Mouse (Mus musculus) fat pad, adult 2 months (tissue): ENCODE results near the gene Proca1.

Source experiments
- DNase-seq: peaks from one replicate; pipeline ENCODE4 v3.0.0-alpha.2; 2011; ENCODE audit warnings: low read depth, low spot score; ENCODE audit errors: extremely low read depth

Gene Proca1

DNA sequence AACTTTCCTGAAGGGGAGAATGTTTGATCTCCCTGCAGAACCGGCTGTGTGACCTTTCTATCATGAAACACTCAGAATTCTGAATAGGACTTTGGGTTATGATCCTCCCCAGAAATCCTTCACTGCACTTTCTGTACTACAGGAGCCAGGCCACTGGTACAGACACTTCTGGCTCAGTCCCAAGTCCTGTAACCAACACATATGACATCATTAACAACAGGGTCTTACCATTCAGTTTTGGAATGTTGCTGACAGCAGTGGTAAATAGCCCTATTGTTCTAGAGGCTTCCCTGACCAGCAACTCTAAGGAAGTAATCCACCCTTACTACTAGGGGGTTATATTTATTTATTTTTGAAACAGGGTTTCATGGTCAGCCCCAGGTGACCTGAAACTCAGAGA lies at the start of gene Proca1:
Gene Proca1, plus strand, starts transcription at position 280 of the 400 bp plus-strand sequence.
- DNase-seq = no peak

- no peak for DNase-seq
These were observed 49.7 kb upstream of the Proca1 start for GRCm38 (mm10) chr11:78143520-78143919.

GRCm38 (mm10) chr11:78146168-78146567 lies 47.0 kb upstream of the Proca1 start:
- no peak for DNase-seq

- no peak for DNase-seq
These were observed 46.3 kb upstream of the Proca1 start for GRCm38 (mm10) chr11:78146707-78147543.

DNA sequence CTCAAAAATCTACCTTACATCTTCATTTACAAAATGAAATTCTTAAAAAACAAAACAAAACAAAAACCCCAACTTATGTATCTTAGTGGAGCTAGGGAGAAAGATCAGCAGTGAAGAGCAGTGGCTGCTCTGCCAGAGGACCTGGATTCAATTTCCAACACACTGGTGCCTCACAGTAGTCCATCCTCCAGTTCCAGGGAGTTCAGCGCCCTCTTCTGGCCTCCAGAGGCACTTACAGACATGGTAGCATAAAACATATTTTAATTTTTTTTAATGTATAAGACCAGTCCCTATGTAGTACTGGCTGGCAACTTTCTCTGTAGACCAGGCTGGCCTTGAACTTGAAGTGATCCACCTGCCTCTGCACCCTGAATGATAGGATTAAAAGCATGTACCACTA lies 42.0 kb upstream of the Proca1 start:
- DNase-seq = no peak

DNA sequence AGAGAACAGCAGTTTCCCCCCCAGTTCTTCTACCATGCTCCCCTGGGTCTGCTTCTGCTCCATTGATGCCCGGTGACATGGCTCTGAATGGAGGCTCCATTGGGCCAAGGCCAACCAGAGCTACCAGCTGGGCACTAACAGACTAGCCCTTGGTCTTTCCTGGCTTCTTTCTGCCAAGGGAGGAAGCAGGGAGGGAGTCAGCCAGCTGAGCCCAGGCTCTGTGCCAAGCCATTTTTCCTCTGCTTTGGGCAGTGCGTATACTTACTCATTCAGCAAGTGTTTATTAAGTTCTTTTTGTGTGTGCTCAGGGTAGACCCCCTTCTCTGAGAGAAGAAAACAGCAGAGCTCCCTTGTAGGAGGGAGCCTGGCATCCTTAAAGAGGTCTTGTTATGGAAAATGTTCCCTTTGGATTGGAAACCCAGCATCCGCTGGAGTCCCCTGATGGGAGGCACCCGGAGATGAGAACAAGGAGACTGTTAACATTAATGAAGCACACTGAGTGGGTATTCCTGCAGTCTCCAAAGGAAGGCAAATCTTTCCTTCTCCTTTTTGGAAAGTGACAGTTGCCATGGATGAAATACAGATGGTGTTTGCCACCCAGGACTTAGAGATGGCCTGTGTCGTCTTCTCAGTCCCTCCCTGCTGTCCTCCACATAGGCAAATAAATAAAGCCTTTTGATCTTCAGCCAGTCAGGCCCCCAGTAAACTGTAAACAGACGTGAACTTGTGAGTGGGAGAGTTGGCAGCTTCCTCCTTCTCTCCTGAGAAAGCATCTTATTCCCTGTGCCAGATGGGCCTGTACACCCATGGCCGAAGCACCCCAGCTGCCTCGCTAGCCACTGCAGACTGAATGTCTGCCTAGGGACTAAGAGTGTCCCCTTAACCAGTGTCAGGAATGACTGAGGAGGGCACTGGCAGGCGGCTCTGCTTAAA lies 40.6 kb upstream of the Proca1 start:
- no peak for DNase-seq

GRCm38 (mm10) chr11:78153778-78154177 lies 39.4 kb upstream of the Proca1 start:
- no peak for DNase-seq

GRCm38 (mm10) chr11:78155674-78156073 lies 37.5 kb upstream of the Proca1 start:
- DNase-seq = no peak

DNA sequence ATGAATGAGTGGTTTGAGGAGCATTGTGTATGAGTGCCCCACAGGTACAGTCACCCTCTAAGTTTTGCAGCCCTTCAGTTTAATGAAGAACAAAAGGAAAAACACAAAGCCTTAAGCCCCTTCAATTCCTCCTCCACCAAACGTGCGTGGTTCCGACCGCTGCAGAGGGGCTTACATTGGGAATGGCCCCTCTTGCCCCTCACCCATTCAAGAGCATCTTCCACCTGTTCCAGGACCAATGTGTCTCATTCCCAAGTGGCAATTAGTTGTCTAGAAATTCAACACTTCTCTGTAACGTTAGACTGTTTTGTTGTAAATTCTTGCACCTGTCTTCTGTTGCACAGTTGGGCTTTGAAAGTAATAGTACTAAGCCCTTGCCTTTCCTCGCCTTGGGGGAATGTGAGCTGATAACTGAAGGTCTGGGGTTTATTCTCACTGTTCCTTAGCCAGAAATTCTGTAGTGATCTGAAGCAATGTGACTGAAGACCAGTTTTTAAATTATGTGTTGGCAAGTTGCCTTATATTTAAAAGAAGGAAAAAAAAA lies 37.0 kb upstream of the Proca1 start:
- no peak for DNase-seq

DNA sequence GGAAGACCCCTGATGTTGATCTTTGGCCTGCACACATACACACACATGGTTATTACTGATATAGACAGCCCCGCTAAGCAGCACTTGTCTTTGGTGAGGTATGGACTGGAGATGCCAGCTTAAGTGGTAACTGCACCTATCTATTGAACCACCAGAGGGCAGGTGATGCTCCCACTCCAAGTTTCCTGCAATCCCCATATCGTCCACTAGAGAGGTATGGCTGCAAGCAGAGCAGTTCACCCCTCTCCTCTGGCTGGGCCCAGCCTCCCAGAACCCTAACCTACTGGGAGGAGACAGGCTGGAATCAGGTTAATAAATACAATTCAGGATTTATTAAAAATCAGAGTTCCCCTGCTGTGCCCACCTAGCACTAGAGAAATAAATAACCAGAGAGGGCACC lies 34.1 kb upstream of the Proca1 start:
- no peak for DNase-seq

DNA sequence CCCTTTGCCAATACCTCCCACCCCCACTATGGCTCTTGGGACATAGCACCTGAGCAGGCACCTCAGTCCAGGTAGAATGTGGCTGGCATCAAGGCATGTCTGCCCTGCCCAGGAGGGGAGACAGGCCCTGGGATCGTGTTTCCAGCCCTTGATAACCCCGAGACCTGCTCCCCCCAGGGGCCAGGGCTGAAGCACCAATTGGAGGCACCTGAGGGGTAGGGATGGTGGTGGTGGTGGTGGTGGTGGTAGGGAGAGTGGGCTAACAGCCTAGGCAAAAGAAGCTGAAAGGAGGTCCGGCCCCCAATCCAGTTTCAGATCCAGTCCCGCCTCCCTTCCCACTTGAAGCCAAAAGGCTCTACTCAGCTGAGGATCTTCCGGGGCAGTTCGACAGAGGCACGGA lies 33.6 kb upstream of the Proca1 start:
- no peak for DNase-seq

- no peak for DNase-seq
These were observed 33.0 kb upstream of the Proca1 start for GRCm38 (mm10) chr11:78160171-78160570.

DNA sequence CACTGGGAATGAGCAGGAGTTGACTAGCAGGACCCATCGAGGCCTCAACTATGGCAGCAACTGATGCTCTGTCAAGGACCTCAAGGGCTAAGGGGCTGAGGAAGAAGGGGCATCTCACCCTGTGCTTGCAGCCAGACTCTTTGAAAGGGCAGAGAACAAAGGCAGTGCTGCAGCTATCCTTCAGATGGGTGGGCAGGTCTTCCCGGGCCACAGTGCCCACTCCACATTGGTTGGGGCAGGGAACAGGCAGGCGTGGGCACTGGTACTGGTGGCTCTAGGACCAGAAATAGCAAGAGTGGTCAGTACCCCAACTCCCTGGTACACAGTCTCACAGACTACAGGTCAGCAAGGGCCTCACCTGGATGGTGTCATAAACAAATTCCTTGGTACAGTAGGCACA lies 32.5 kb upstream of the Proca1 start:
- no peak for DNase-seq

GRCm38 (mm10) chr11:78161169-78161568 lies 32.0 kb upstream of the Proca1 start:
- DNase-seq = no peak

- no peak for DNase-seq
These were observed 31.2 kb upstream of the Proca1 start for GRCm38 (mm10) chr11:78161968-78162367.

GRCm38 (mm10) chr11:78162504-78162903 lies 30.7 kb upstream of the Proca1 start:
- no peak for DNase-seq

GRCm38 (mm10) chr11:78163045-78163444 lies 30.1 kb upstream of the Proca1 start:
- DNase-seq = no peak

DNA sequence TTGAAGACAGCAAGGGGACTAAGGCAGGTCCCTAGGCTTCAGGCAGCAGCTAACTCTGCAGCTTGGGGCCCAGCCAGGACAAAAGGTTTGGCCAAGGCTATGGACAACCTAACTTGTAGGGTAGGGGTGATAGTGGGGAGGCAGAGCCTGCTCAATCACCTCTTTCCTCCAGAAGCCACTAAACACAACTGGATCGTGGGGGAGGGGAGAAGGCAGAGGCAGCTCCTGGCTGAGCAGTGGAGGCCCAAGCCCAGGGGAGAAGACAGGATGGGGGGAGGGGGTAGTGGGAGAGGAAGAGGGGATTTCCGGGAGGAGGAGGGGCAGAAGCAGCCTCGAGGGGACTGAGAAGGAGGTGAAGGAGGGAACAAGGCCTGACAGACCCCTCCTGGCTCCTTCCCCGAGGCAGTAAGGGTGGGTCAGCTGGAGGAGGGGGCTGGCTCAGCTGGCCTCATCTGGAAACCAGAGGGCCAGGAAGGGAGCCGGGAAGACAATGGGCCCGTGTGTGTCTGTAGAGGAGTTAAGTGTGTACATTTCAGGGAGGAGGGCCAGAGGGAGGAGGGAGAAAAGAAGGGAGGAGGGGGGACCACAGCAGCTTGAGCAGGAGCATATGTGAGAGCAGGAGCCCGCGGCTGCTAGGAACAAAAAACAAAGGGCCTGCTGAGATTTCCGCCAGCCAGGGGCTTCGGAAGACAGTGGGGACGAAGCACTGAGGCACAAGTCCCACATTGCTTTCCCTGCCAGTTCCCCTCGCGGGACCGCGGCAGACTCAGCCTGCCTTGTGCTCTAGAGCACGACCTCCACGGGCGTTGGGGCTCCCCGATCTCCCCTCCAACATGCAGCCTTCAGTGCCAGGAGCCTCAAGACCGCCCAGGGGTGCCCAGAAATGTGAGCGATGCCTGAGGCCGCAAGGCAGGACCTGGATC lies 29.2 kb upstream of the Proca1 start:
- no peak for DNase-seq

- DNase-seq = no peak
These were observed 28.6 kb upstream of the Proca1 start for GRCm38 (mm10) chr11:78164604-78164923.

DNA sequence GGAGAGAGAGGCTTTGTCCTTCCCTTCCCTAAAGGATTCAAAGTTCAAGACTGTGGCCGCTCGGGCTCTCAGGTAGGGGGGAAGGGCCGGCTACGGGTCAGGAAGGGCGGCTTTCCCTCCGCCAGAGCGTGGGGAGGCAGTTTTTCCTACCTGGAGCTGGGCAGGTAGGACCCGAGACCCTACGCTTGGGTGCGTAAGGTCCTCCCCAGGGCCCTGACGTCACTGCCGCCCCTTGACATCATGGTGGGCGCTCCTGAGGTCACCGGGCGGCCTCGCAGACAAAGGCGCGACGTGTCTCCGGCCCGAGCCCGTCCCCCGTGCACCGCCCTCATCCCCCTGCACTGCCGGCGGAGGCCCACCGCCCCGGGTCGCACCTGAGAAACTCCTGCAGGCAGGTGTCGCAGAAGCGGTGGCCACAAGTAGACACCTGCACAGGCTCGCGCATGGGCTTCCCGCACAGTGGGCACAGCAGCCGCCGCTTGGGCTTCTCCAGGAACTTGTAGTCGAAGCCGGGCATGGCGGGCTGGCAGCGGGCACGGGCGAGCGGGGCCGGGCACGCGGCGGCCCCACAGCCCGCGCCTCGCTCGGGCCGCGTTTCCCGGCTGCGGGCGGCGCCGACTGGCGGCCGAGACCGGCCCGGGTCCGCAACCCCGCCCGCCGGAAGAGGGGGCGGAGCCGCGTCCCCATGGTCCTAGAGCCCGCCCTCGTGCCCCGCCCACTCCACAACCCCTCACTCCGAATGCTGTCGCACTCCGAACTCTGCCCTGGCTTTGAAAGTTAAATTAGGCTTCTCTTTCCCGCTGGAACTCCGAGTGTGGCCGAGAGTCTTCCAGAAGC lies 28.1 kb upstream of the Proca1 start, which contains the start of gene Traf4:
Gene Traf4, minus strand, starts transcription at position 666 of the 837 bp plus-strand sequence.
- DNase-seq = no peak
